Mouse (Mus musculus) fibroblast of lung, adult 2 months (primary cell): ENCODE measurements around the gene Gm49337.
"Not testable (repeated sequence)": the region's sequence is repeated elsewhere in the genome, so short reads cannot be mapped to it uniquely, and the experiment has no call there.

Experiments
- DNase-seq: peaks from one replicate; pipeline ENCODE4 v3.0.0-alpha.2; 2011; ENCODE audit warnings: low read depth

The Gm49337 gene

GRCm38 (mm10) chr4:116208891-116209290 lies 35.7 kb downstream of the Gm49337 start:
- no peak for DNase-seq

GRCm38 (mm10) chr4:116215895-116216605 lies 42.9 kb downstream of the Gm49337 start:
- DNase-seq: no peak

- DNase-seq: no peak
These were observed 43.9 kb downstream of the Gm49337 start for GRCm38 (mm10) chr4:116217046-116217445.

GRCm38 (mm10) chr4:116217661-116218060 lies 44.5 kb downstream of the Gm49337 start:
- DNase-seq: not testable (repeated sequence)

- no peak for DNase-seq
These were observed 45.9 kb downstream of the Gm49337 start for GRCm38 (mm10) chr4:116219056-116219455.

- no peak for DNase-seq
These were observed 47.0 kb downstream of the Gm49337 start for GRCm38 (mm10) chr4:116220071-116220650.

GRCm38 (mm10) chr4:116220780-116221139 lies 47.6 kb downstream of the Gm49337 start:
- no peak for DNase-seq

- peak; percentile 91 for DNase-seq
These were observed 48.1 kb downstream of the Gm49337 start, which contains the start of gene Pik3r3 for GRCm38 (mm10) chr4:116221140-116221851. TSS of gene Pik3r3 (plus strand) at chr4:116221618.

- no peak for DNase-seq
These were observed 49.0 kb downstream of the Gm49337 start for GRCm38 (mm10) chr4:116221996-116222842.

GRCm38 (mm10) chr4:116222843-116223119 lies 49.6 kb downstream of the Gm49337 start:
- no peak for DNase-seq

GRCm38 (mm10) chr4:116243377-116243776 lies 70.2 kb downstream of the Gm49337 start:
- no peak for DNase-seq

GRCm38 (mm10) chr4:116244240-116244639 lies 71.1 kb downstream of the Gm49337 start:
- DNase-seq: no peak

GRCm38 (mm10) chr4:116245926-116246325 lies 72.7 kb downstream of the Gm49337 start:
- not testable (repeated sequence) for DNase-seq

- DNase-seq: no peak
These were observed 76.8 kb downstream of the Gm49337 start for GRCm38 (mm10) chr4:116249986-116250385.

GRCm38 (mm10) chr4:116268220-116268619 lies 95.0 kb downstream of the Gm49337 start:
- DNase-seq: no peak

- DNase-seq: no peak
These were observed 109.0 kb downstream of the Gm49337 start for GRCm38 (mm10) chr4:116282211-116282610.

GRCm38 (mm10) chr4:116291561-116291960 lies 118.4 kb downstream of the Gm49337 start:
- no peak for DNase-seq

- no peak for DNase-seq
These were observed 120.1 kb downstream of the Gm49337 start for GRCm38 (mm10) chr4:116293296-116293695.

GRCm38 (mm10) chr4:116300878-116301355 lies 127.7 kb downstream of the Gm49337 start:
- peak; percentile 75 for DNase-seq

- DNase-seq: no peak
These were observed 131.4 kb downstream of the Gm49337 start for GRCm38 (mm10) chr4:116304551-116304950.

GRCm38 (mm10) chr4:116317575-116317974 lies 144.4 kb downstream of the Gm49337 start:
- no peak for DNase-seq

- DNase-seq: no peak
These were observed 148.9 kb downstream of the Gm49337 start for GRCm38 (mm10) chr4:116322127-116322526.
